Mouse (Mus musculus) hindbrain, embryonic 15.5 days (tissue): ENCODE measurements around the gene Gm15217. TPM values are rescaled to one million over a fixed set of nuclear protein-coding genes. Genes with fewer than 3 reads are reported as not detected.

Experiments used
- ATAC-seq: fragments of 200-750 bp; cut with Nextera tagmentation; 2 replicates; pipeline ENCODE4 v1.8.0; 2017; ENCODE audit warnings: low read depth, moderate number of reproducible peaks, moderate TSS enrichment; ENCODE audit not compliant: low FRiP score
- H3K27ac ChIP-seq: fragments of 300-500 bp; sonication (generic); replicated peaks from 2 replicates; pipeline ENCODE4 v1.5.1; 2015; ENCODE audit warnings: mild to moderate bottlenecking, inconsistent platforms
- H3K27me3 ChIP-seq: fragments of 300-500 bp; sonication (generic); 2 replicates; pipeline ENCODE4 v1.6.1; 2015; ENCODE audit warnings: control low read depth, inconsistent platforms
- H3K36me3 ChIP-seq: fragments of 300-500 bp; sonication (generic); 2 replicates; pipeline ENCODE4 v1.6.1; 2015; ENCODE audit warnings: control low read depth, inconsistent platforms
- H3K4me1 ChIP-seq: fragments of 300-500 bp; sonication (generic); replicated peaks from 2 replicates; pipeline ENCODE4 v1.6.1; 2015; ENCODE audit warnings: control low read depth, inconsistent platforms
- H3K4me2 ChIP-seq: fragments of 300-500 bp; sonication (generic); 2 replicates; pipeline ENCODE4 v1.6.1; 2015; ENCODE audit warnings: moderate library complexity, mild to moderate bottlenecking, inconsistent platforms
- H3K4me3 ChIP-seq: fragments of 300-500 bp; sonication (generic); 2 replicates; pipeline ENCODE4 v1.5.1; 2015; ENCODE audit warnings: mild to moderate bottlenecking, inconsistent platforms
- H3K9ac ChIP-seq: fragments of 300-500 bp; sonication (generic); 2 replicates; pipeline ENCODE4 v1.6.1; 2015; ENCODE audit warnings: inconsistent platforms
- H3K9me3 ChIP-seq: fragments of 300-500 bp; sonication (generic); 2 replicates; pipeline ENCODE4 v1.6.1; 2016; ENCODE audit warnings: control low read depth, inconsistent platforms
- WGBS: fragments of 180-500 bp; shearing (Covaris S2); methylation state at CpG from one replicate; pipeline ENCODE4 v1.1.7; 2015; 5-methylcytosine and 5-hydroxymethylcytosine counted together
- polyA plus RNA-seq: library from polyadenylated mRNA; unstranded; fragments of >200 nt; fragmentation: Nextera tagmentation; extraction: Ambion mirVana; gene quantifications from 2 replicates; pipeline ENCODE4 v1.2.1, GENCODE M21; 2015

The Gm15217 gene
- polyA plus RNA-seq, 1 experiment from 2014 or later: not detected

DNA sequence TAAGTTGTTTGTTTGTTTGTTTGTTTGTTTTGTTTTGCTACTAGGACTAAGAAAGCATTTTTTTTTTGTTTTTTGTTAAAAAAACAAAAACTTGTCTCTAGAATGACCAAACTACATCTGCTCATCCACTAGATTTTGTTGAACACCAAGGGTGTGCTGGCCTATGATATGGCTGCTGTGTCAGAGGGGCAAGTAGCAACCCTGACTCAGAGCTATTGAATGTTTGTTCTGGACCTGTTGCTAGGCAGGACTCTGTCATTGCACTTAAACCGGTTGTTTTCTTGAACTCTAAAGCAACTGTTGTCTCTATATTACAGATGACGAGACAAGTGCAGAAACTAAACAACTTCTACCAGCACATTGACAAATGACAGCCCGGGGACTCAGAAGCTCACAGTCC is 29.1 kb downstream of the Gm15217 start:
- no peak overlapping the region for H3K27ac ChIP-seq
- no peaks in the 10 kb centered on the region for H3K36me3 ChIP-seq
- H3K9me3 ChIP-seq: no peaks in the 10 kb centered on the region
- H3K4me2 ChIP-seq: no peak overlapping the region
- no peak overlapping the region for H3K4me3 ChIP-seq
- no peak for ATAC-seq
- H3K4me1 ChIP-seq: no peaks in the 10 kb centered on the region
- H3K9ac ChIP-seq: no peak overlapping the region
- H3K27me3 ChIP-seq: no peaks in the 10 kb centered on the region
- WGBS: 85% methylated on average over 3 of the region's 3 CpGs

DNA sequence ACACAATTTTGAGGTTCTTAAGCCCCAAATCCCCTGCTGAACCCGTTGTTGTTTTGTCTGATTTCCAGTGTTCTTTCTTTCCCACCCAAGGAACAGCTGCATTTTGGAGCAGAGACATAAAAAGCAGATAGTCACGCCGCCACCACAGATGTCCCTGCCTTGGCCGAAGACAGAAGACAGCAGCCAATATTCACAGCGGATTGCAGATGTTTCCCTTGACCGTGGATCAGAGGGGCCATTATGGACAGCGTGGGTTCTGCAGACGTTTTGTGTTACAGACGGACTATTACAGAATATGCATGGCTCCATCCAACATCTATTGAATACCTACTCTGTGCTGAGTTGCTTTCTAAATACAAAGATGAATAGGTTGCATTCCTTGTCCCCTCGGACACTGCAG is 29.8 kb downstream of the Gm15217 start:
- no peak for ATAC-seq

DNA sequence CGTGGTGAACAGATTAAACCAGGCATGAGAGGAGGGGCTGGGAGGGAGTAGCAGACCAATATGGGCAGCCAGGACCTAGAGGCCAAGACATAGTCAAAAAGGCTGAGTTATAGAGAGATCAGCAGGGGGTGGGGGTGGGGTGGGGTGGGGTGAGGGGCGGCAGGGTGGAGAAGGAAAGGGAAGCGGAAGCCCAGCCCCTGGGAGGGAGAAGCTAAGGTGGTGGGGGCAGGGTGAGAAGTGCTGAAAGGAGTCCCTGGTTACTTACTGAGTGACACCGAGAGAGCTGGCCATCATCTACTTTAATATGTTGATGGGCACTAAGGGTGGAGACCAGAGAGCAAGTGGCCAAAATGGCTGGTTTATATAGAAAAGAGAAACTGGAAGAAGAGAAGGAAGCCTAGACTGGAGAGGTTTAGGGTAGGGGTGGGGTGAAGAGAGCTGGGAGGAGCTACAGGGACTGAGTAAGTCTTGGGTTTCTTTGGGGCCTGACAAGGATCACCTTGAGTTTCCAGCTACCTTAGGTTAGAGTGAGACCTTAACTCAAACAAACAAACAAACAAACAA is 31.4 kb downstream of the Gm15217 start:
- 68% methylated on average over 4 of the region's 4 CpGs for WGBS
- Histone ChIP-seq H3K4me3 (no peak overlapping the region), H3K4me2 (no peak overlapping the region), H3K27me3 (no peaks in the 10 kb centered on the region), H3K9me3 (no peaks in the 10 kb centered on the region), H3K27ac (no peak overlapping the region), H3K4me1 (no peaks in the 10 kb centered on the region), H3K9ac (no peak overlapping the region), H3K36me3 (no peaks in the 10 kb centered on the region)
- ATAC-seq: no peak

More for the DNA sequence above, 29.8 kb downstream of the Gm15217 start:
- Histone ChIP-seq H3K4me1 (no peaks in the 10 kb centered on the region), H3K4me3 (no peak overlapping the region), H3K27ac (no peak overlapping the region), H3K9ac (no peak overlapping the region), H3K36me3 (no peaks in the 10 kb centered on the region), H3K9me3 (no peaks in the 10 kb centered on the region), H3K4me2 (no peak overlapping the region), H3K27me3 (no peaks in the 10 kb centered on the region)
- 77% methylated on average over 10 of the region's 10 CpGs for WGBS

DNA sequence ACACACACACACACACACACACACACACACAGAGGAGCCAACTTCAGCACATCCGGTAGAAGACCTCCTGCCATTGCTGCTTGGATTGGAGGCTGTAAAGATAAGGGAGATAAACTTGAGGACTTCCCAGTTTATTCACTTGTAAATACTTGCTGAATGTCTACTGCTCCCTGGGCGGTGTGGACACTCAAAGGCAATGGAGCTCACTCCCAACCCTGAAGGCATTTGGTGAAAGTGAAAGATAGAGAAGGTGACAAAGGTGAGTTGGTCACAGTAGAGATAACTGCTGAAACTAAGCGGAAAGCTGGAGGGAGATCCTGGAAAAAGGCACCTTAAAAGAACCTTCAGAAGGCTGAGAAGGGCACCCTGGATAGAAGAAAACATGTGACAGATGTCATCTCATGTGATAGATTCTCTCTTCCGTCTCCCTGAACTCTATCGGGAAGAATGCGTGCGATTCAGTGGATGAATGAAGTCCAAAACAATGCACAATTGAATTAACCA is 33.3 kb downstream of the Gm15217 start:
- H3K4me1 ChIP-seq: no peaks in the 10 kb centered on the region
- no peak overlapping the region for H3K4me2 ChIP-seq
- H3K4me3 ChIP-seq: no peak overlapping the region
- 67% methylated on average over 7 of the region's 7 CpGs for WGBS
- H3K27me3 ChIP-seq: no peaks in the 10 kb centered on the region
- no peak for ATAC-seq
- H3K36me3 ChIP-seq: no peaks in the 10 kb centered on the region
- no peak overlapping the region for H3K27ac ChIP-seq
- no peaks in the 10 kb centered on the region for H3K9me3 ChIP-seq
- no peak overlapping the region for H3K9ac ChIP-seq

DNA sequence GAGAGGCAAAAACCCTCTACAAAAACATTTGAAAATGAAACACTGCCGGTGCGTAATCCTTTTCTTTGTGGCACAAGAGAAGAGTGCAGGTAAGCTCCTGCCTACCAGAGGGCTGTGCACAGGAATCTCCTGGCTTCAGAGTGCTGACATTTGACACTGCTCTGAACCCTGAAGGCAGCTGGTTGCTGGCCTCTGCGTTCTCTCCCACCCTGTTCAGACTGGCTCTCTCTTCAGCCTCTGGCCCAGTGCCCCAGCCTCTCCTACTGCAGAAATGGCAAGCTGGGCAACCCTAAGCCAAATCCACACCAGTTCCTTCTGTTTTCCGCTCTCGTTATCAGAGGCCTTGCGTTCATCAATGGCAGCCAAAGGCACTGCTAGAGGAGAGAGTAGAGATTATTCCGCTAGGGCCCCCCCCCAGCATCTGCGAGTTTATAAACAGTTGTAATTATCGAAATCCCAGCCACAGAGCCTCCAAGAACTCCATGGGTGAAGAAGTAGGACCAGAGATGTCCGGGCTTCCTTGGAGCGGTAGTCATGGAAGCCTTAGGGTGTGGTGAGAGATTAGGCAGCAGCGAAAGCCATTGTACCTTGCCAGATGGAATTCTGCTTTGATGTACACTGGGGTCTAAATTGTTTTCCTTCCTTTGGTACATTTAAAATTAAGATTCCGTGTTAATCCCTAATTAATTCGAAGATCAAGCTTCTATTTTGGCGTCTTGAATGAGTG is 39.3 kb downstream of the Gm15217 start:
- ATAC-seq: no peak
- Histone ChIP-seq H3K27ac (no peak overlapping the region), H3K4me1 (no peaks in the 10 kb centered on the region), H3K4me2 (no peak overlapping the region), H3K4me3 (no peak overlapping the region), H3K9me3 (no peaks in the 10 kb centered on the region), H3K27me3 (no peaks in the 10 kb centered on the region), H3K9ac (no peak overlapping the region), H3K36me3 (no peaks in the 10 kb centered on the region)
- WGBS: 68% methylated on average over 15 of the region's 15 CpGs

DNA sequence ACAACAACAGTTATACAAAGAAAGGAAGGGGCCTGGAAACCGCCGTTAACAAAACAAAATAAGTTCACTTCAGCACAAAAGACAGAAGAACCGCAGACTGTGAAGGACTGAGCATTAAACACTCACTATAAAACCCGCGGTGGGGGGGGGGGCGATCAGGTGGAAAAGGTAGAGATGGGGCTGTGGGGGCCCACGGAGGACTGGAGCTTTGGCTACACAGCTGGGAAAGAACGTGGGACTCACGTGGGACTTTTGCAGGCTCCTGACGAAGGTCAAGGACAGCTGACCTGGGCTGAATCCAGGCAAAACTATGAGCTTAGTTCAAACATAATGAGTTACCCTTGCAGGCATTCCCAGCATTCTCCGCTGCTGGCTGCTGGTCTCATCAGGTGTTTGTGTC is 40.1 kb downstream of the Gm15217 start:
- Histone ChIP-seq H3K36me3 (no peaks in the 10 kb centered on the region), H3K27ac (no peak overlapping the region), H3K27me3 (no peaks in the 10 kb centered on the region), H3K9me3 (no peaks in the 10 kb centered on the region), H3K4me2 (no peak overlapping the region), H3K4me1 (no peaks in the 10 kb centered on the region), H3K4me3 (no peak overlapping the region), H3K9ac (no peak overlapping the region)
- 57% methylated on average over 11 of the region's 11 CpGs for WGBS
- ATAC-seq: no peak

DNA sequence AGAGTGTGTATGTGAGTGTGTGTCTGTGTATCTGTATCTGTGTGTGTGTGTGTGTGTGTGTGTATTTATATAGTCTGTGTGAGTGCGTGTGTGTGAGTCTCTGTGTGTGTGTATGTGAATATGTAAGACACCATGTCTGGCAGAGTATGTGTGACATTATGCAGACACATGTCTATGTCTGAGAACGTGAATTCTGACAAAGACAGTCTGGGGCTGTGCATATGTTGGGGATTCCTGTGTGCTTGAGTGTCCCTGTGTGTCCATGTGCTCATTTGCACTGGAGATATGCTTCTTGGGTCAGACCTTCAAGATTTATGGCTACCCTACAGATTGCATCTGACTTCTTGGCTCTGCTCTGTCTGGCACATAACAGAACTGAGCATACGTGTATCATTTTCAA is 42.6 kb downstream of the Gm15217 start:
- WGBS: 90% methylated on average over 3 of the region's 3 CpGs
- H3K27ac ChIP-seq: no peak overlapping the region
- no peak overlapping the region for H3K4me2 ChIP-seq
- H3K36me3 ChIP-seq: no peaks in the 10 kb centered on the region
- no peaks in the 10 kb centered on the region for H3K9me3 ChIP-seq
- H3K9ac ChIP-seq: no peak overlapping the region
- no peaks in the 10 kb centered on the region for H3K4me1 ChIP-seq
- no peak for ATAC-seq
- H3K4me3 ChIP-seq: no peak overlapping the region
- no peaks in the 10 kb centered on the region for H3K27me3 ChIP-seq

DNA sequence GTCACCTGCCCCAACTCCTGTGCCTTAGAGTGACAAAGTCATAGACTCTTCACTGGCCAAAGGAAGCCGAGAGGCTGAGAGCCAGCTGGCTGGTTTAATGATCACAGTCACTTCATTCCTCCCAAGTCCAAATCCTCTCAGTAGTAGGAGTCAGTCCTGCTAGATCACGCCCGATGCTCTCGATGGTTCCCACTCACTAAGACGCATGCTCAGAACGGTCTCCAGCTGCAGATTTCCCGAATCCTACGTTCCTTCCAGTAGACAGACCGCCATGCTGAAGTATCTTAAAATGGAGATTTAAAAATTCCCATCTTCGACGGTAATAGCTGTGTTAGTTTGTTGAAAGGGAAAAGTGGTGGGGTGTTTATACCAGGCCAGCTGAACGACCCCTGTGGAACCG is 48.0 kb downstream of the Gm15217 start:
- H3K9ac ChIP-seq: no peak overlapping the region
- no peaks in the 10 kb centered on the region for H3K36me3 ChIP-seq
- H3K4me1 ChIP-seq: no peaks in the 10 kb centered on the region
- no peak overlapping the region for H3K27ac ChIP-seq
- H3K27me3 ChIP-seq: no peaks in the 10 kb centered on the region
- no peak overlapping the region for H3K4me2 ChIP-seq
- no peak for ATAC-seq
- H3K4me3 ChIP-seq: no peak overlapping the region
- 97% methylated on average over 13 of the region's 13 CpGs for WGBS
- H3K9me3 ChIP-seq: no peaks in the 10 kb centered on the region

DNA sequence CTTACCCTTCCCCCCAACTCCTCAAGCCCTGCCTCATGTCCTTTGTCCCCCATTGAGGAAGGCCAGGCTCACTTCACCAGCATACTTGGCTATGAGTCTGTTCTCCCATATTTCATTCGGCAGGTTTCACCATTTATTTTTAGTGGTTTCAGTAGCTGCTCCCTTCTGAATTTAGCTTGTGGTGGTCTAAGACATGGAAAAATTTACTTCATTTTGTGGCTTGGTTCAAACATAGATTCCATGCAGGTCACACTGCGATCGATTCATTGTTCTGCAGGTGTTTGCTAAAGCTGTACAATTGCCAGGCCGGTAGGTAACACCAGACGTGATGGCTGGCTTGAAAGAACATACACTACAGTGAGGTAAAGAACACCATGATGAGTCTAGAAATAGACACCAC is 51.0 kb downstream of the Gm15217 start:
- Histone ChIP-seq H3K4me3 (no peak overlapping the region), H3K36me3 (no peaks in the 10 kb centered on the region), H3K27me3 (no peaks in the 10 kb centered on the region), H3K9ac (no peak overlapping the region), H3K9me3 (no peaks in the 10 kb centered on the region), H3K27ac (no peak overlapping the region), H3K4me1 (no peaks in the 10 kb centered on the region), H3K4me2 (no peak overlapping the region)
- no peak for ATAC-seq
- 97% methylated on average over 5 of the region's 5 CpGs for WGBS

Other genes starting within 250 kb of the Gm15217 start
- 6.6 and 7.4 TPM in 2 replicates for gene Bmp4, start 11.3 kb downstream of the Gm15217 start, polyA plus RNA-seq